Mouse (Mus musculus) kidney, postnatal 0 days (tissue): ENCODE data around the gene Calr3. TPM values are rescaled to one million over a fixed set of nuclear protein-coding genes. Genes with fewer than 3 reads are reported as not detected.

Source experiments
- ATAC-seq: fragments of 200-750 bp; cut with Nextera tagmentation; replicated peaks from 2 replicates; pipeline ENCODE4 v1.8.0; 2017; ENCODE audit warnings: low read depth, moderate number of reproducible peaks, moderate TSS enrichment, moderate library complexity; ENCODE audit not compliant: low FRiP score
- DNase-seq: peaks from one replicate; pipeline ENCODE4 v3.0.0-alpha.2; 2016; ENCODE audit warnings: low spot score
- H3K27ac ChIP-seq: fragments of 300-500 bp; sonication (generic); 2 replicates; pipeline ENCODE4 v1.5.1; 2014; ENCODE audit warnings: mild to moderate bottlenecking
- H3K27me3 ChIP-seq: fragments of 300-500 bp; sonication (generic); 2 replicates; pipeline ENCODE4 v1.6.1; 2014; ENCODE audit warnings: low read length, mixed read lengths; ENCODE audit not compliant: insufficient read depth
- H3K36me3 ChIP-seq: fragments of 300-500 bp; sonication (generic); 2 replicates; pipeline ENCODE4 v1.6.1; 2014; ENCODE audit warnings: low read length, mixed read lengths; ENCODE audit not compliant: insufficient read depth
- H3K4me1 ChIP-seq: fragments of 300-500 bp; sonication (generic); replicated peaks from 2 replicates; pipeline ENCODE4 v1.6.1; 2014; ENCODE audit warnings: antibody characterized with exemption, low read length, mixed read lengths; ENCODE audit not compliant: insufficient read depth
- H3K4me2 ChIP-seq: fragments of 300-500 bp; sonication (generic); 2 replicates; pipeline ENCODE4 v1.6.1; 2014; ENCODE audit warnings: mild to moderate bottlenecking, low read length, moderate library complexity, mixed read lengths
- H3K4me3 ChIP-seq: fragments of 300-500 bp; sonication (generic); replicated peaks from 2 replicates; pipeline ENCODE4 v1.5.1; 2014; ENCODE audit warnings: low read depth, low read length
- H3K9ac ChIP-seq: fragments of 300-500 bp; sonication (generic); 2 replicates; pipeline ENCODE4 v1.6.1; 2014; ENCODE audit warnings: low read depth, low read length
- H3K9me3 ChIP-seq: fragments of 300-500 bp; sonication (generic); replicated peaks from 2 replicates; pipeline ENCODE4 v1.6.1; 2016; ENCODE audit warnings: low read length, inconsistent platforms, mixed read lengths
- CTCF ChIP-seq: IDR thresholded peaks from 2 replicates; pipeline ENCODE4 v1.5.1; 2016; ENCODE audit warnings: antibody characterized with exemption, low read depth, mild to moderate bottlenecking, moderate library complexity
- WGBS: fragments of 180-500 bp; shearing (Covaris S2); extraction: QIAGEN DNeasy Blood & Tissue Kit; methylation state at CpG from one replicate; pipeline ENCODE4 v1.1.7; 2014; 5-methylcytosine and 5-hydroxymethylcytosine counted together
- polyA plus RNA-seq: library from polyadenylated mRNA; unstranded; fragments of >200 nt; fragmentation: Nextera tagmentation; extraction: Ambion mirVana; gene quantifications from 2 replicates; pipeline ENCODE4 v1.2.1, GENCODE M21; 2015

The Calr3 gene
- polyA plus RNA-seq, 1 experiment from 2014 or later = 2.2 TPM

GRCm38 (mm10) chr8:72421362-72422335, 22.0 kb downstream of the Calr3 start, which contains the start of gene Eps15l1:
Gene Eps15l1 (minus strand): TSS chr8:72421460.
- TF ChIP-seq CTCF = no peak
- H3K9me3 ChIP-seq = no peaks in the 10 kb centered on the region
- peak within 1 kb of the TSS; percentile 71 for H3K4me2 ChIP-seq
- peak; percentile 98 for ATAC-seq
- no peaks in the 10 kb centered on the region for H3K36me3 ChIP-seq
- peak within 1 kb of the TSS; percentile 89 for H3K9ac ChIP-seq
- no peaks in the 10 kb centered on the region for H3K27me3 ChIP-seq
- DNase-seq = peak; percentile 100
- peaks cover 19% of the 10 kb centered on the region for H3K4me1 ChIP-seq
- H3K4me3 ChIP-seq = peak within 1 kb of the TSS; percentile 89
- under 1% methylated on average over 48 of the region's 48 CpGs for WGBS
- peak within 1 kb of the TSS; percentile 84 for H3K27ac ChIP-seq

GRCm38 (mm10) chr8:72420571-72421361, 22.9 kb downstream of the Calr3 start:
- peak overlapping the region; percentile 89 for H3K9ac ChIP-seq
- DNase-seq = peak; percentile 50
- H3K4me1 ChIP-seq = peaks cover 19% of the 10 kb centered on the region
- peak; percentile 71 for ATAC-seq
- H3K27ac ChIP-seq = peak overlapping the region; percentile 81
- H3K4me3 ChIP-seq = peak overlapping the region; percentile 89
- no peaks in the 10 kb centered on the region for H3K9me3 ChIP-seq
- TF ChIP-seq CTCF = no peak
- H3K36me3 ChIP-seq = no peaks in the 10 kb centered on the region
- H3K4me2 ChIP-seq = peak overlapping the region; percentile 71
- H3K27me3 ChIP-seq = no peaks in the 10 kb centered on the region
- WGBS = 1% methylated on average over 73 of the region's 73 CpGs

- DNase-seq = no peak
- Histone ChIP-seq H3K4me2 (no peak overlapping the region), H3K9me3 (no peaks in the 10 kb centered on the region), H3K27me3 (no peaks in the 10 kb centered on the region), H3K27ac (no peak overlapping the region), H3K4me1 (peaks cover 19% of the 10 kb centered on the region), H3K36me3 (no peaks in the 10 kb centered on the region), H3K9ac (no peak overlapping the region), H3K4me3 (no peak overlapping the region)
- WGBS = 94% methylated on average over 4 of the region's 4 CpGs
- TF ChIP-seq CTCF = no peak
- no peak for ATAC-seq
Observed at GRCm38 (mm10) chr8:72418073-72418472, 25.6 kb downstream of the Calr3 start.

- no peaks in the 10 kb centered on the region for H3K36me3 ChIP-seq
- H3K27me3 ChIP-seq = no peaks in the 10 kb centered on the region
- H3K9ac ChIP-seq = no peak overlapping the region
- H3K9me3 ChIP-seq = no peaks in the 10 kb centered on the region
- WGBS = 55% methylated on average over 2 of the region's 2 CpGs
- peaks cover 17% of the 10 kb centered on the region for H3K4me1 ChIP-seq
- no peak overlapping the region for H3K4me3 ChIP-seq
- DNase-seq (no peak), ATAC-seq (no peak)
- no peak for TF ChIP-seq CTCF
- H3K27ac ChIP-seq = no peak overlapping the region
- H3K4me2 ChIP-seq = no peak overlapping the region
Observed at GRCm38 (mm10) chr8:72415252-72415651, 28.4 kb downstream of the Calr3 start.

- 82% methylated on average over 7 of the region's 7 CpGs for WGBS
- DNase-seq = no peak
- Histone ChIP-seq H3K9ac (no peak overlapping the region), H3K4me3 (no peak overlapping the region), H3K27me3 (no peaks in the 10 kb centered on the region), H3K27ac (no peak overlapping the region), H3K4me1 (peaks cover 10% of the 10 kb centered on the region; the same call in 1 of the 2 replicates), H3K4me2 (no peak overlapping the region), H3K9me3 (no peaks in the 10 kb centered on the region), H3K36me3 (no peaks in the 10 kb centered on the region)
- ATAC-seq = no peak
- TF ChIP-seq CTCF = no peak
Observed at GRCm38 (mm10) chr8:72413839-72414238, 29.8 kb downstream of the Calr3 start.

- Histone ChIP-seq H3K27ac (no peak overlapping the region), H3K4me1 (no peaks in the 10 kb centered on the region), H3K9ac (no peak overlapping the region), H3K4me3 (no peak overlapping the region), H3K4me2 (no peak overlapping the region), H3K36me3 (no peaks in the 10 kb centered on the region), H3K9me3 (no peaks in the 10 kb centered on the region), H3K27me3 (no peaks in the 10 kb centered on the region)
- DNase-seq (no peak), ATAC-seq (no peak; the same call in 1 of the 2 replicates)
- no peak for TF ChIP-seq CTCF
- WGBS = 36% methylated on average over 3 of the region's 3 CpGs
Observed at GRCm38 (mm10) chr8:72409443-72409842, 34.2 kb downstream of the Calr3 start.
